Mouse (Mus musculus): ENCODE measurements around the gene Det1. TPM values are rescaled to one million over a fixed set of nuclear protein-coding genes. Genes with fewer than 3 reads are reported as not detected.

The Det1 gene
- polyA plus RNA-seq, 1 experiment from 2014 or later, result 19.7 TPM

- no peak overlapping the region for H3K4me3 ChIP-seq (ENCODE audit: low read depth, low read length)
- no peak for DNase-seq (ENCODE audit: low spot score)
- H3K27ac ChIP-seq (ENCODE audit: low read depth, low read length), result no peak overlapping the region
- H3K4me2 ChIP-seq, result no peak overlapping the region
- H3K4me1 ChIP-seq (replicated peaks; ENCODE audit: control insufficient read depth, insufficient read depth, low read length), result no peaks in the 10 kb centered on the region
- ATAC-seq (replicated peaks; ENCODE audit: low FRiP score), result no peak
- no peak overlapping the region for H3K9ac ChIP-seq (ENCODE audit: low read depth, low read length)
- peaks cover 68% of the 10 kb centered on the region for H3K27me3 ChIP-seq (replicated peaks; ENCODE audit: control insufficient read depth, insufficient read depth, low read length)
- H3K9me3 ChIP-seq (ENCODE audit: control insufficient read depth, low read length), result no peaks in the 10 kb centered on the region
- H3K36me3 ChIP-seq (ENCODE audit: control insufficient read depth, insufficient read depth, low read length), result no peaks in the 10 kb centered on the region
- 10% methylated on average over 6 of the region's 6 CpGs for WGBS
Observed at GRCm38 (mm10) chr7:78884139-78884538, 37.1 kb upstream of the Det1 start.

- ATAC-seq (replicated peaks; ENCODE audit: low FRiP score), result no peak
- WGBS, result 21% methylated on average over 7 of the region's 8 CpGs
Observed at GRCm38 (mm10) chr7:78883726-78884060, 36.6 kb upstream of the Det1 start.

GRCm38 (mm10) chr7:78883016-78883725 lies 36.1 kb upstream of the Det1 start:
- no peak for ATAC-seq (replicated peaks; ENCODE audit: low FRiP score)
- Histone ChIP-seq H3K4me1 (replicated peaks; ENCODE audit: control insufficient read depth, insufficient read depth, low read length) (no peaks in the 10 kb centered on the region), H3K36me3 (ENCODE audit: control insufficient read depth, insufficient read depth, low read length) (no peaks in the 10 kb centered on the region), H3K27ac (ENCODE audit: low read depth, low read length) (no peak overlapping the region), H3K27me3 (replicated peaks; ENCODE audit: control insufficient read depth, insufficient read depth, low read length) (peaks cover 62% of the 10 kb centered on the region), H3K9ac (ENCODE audit: low read depth, low read length) (no peak overlapping the region), H3K9me3 (ENCODE audit: control insufficient read depth, low read length) (no peaks in the 10 kb centered on the region), H3K4me3 (ENCODE audit: low read depth, low read length) (no peak overlapping the region), H3K4me2 (peak overlapping the region; percentile 39)
- no peak for DNase-seq (ENCODE audit: low spot score)
- WGBS, result 5% methylated on average over 34 of the region's 34 CpGs

More at GRCm38 (mm10) chr7:78883726-78884060, 36.6 kb upstream of the Det1 start:
- H3K9me3 ChIP-seq (ENCODE audit: control insufficient read depth, low read length), result no peaks in the 10 kb centered on the region
- no peak overlapping the region for H3K4me2 ChIP-seq
- peaks cover 67% of the 10 kb centered on the region for H3K27me3 ChIP-seq (replicated peaks; ENCODE audit: control insufficient read depth, insufficient read depth, low read length)
- H3K27ac ChIP-seq (ENCODE audit: low read depth, low read length), result no peak overlapping the region
- H3K4me1 ChIP-seq (replicated peaks; ENCODE audit: control insufficient read depth, insufficient read depth, low read length), result no peaks in the 10 kb centered on the region
- no peaks in the 10 kb centered on the region for H3K36me3 ChIP-seq (ENCODE audit: control insufficient read depth, insufficient read depth, low read length)
- H3K9ac ChIP-seq (ENCODE audit: low read depth, low read length), result no peak overlapping the region
- DNase-seq (ENCODE audit: low spot score), result no peak
- no peak overlapping the region for H3K4me3 ChIP-seq (ENCODE audit: low read depth, low read length)

- WGBS, result 7% methylated on average over 23 of the region's 23 CpGs
- H3K27me3 ChIP-seq (replicated peaks; ENCODE audit: control insufficient read depth, insufficient read depth, low read length), result peaks cover 62% of the 10 kb centered on the region
- no peak overlapping the region for H3K9ac ChIP-seq (ENCODE audit: low read depth, low read length)
- H3K4me1 ChIP-seq (replicated peaks; ENCODE audit: control insufficient read depth, insufficient read depth, low read length), result no peaks in the 10 kb centered on the region
- peak overlapping the region; percentile 39 for H3K4me2 ChIP-seq
- H3K9me3 ChIP-seq (ENCODE audit: control insufficient read depth, low read length), result no peaks in the 10 kb centered on the region
- no peak for DNase-seq (ENCODE audit: low spot score)
- no peak overlapping the region for H3K4me3 ChIP-seq (ENCODE audit: low read depth, low read length)
- no peak overlapping the region for H3K27ac ChIP-seq (ENCODE audit: low read depth, low read length)
- H3K36me3 ChIP-seq (ENCODE audit: control insufficient read depth, insufficient read depth, low read length), result no peaks in the 10 kb centered on the region
- no peak for ATAC-seq (replicated peaks; ENCODE audit: low FRiP score)
Observed at GRCm38 (mm10) chr7:78882469-78882837, 35.4 kb upstream of the Det1 start.

GRCm38 (mm10) chr7:78881607-78882468 lies 34.8 kb upstream of the Det1 start:
- H3K36me3 ChIP-seq (ENCODE audit: control insufficient read depth, insufficient read depth, low read length), result no peaks in the 10 kb centered on the region
- 26% methylated on average over 15 of the region's 16 CpGs for WGBS
- no peaks in the 10 kb centered on the region for H3K9me3 ChIP-seq (ENCODE audit: control insufficient read depth, low read length)
- ATAC-seq (replicated peaks; ENCODE audit: low FRiP score) (no peak), DNase-seq (ENCODE audit: low spot score) (no peak)
- peaks cover 60% of the 10 kb centered on the region for H3K27me3 ChIP-seq (replicated peaks; ENCODE audit: control insufficient read depth, insufficient read depth, low read length)
- H3K4me1 ChIP-seq (replicated peaks; ENCODE audit: control insufficient read depth, insufficient read depth, low read length), result no peaks in the 10 kb centered on the region
- H3K27ac ChIP-seq (ENCODE audit: low read depth, low read length), result no peak overlapping the region
- no peak overlapping the region for H3K9ac ChIP-seq (ENCODE audit: low read depth, low read length)
- peak overlapping the region; percentile 39 for H3K4me2 ChIP-seq
- no peak overlapping the region for H3K4me3 ChIP-seq (ENCODE audit: low read depth, low read length)

GRCm38 (mm10) chr7:78872831-78873230 lies 25.8 kb upstream of the Det1 start:
- H3K9ac ChIP-seq (ENCODE audit: low read depth, low read length), result no peak overlapping the region
- no peak overlapping the region for H3K27ac ChIP-seq (ENCODE audit: low read depth, low read length)
- no peaks in the 10 kb centered on the region for H3K36me3 ChIP-seq (ENCODE audit: control insufficient read depth, insufficient read depth, low read length)
- no peaks in the 10 kb centered on the region for H3K9me3 ChIP-seq (ENCODE audit: control insufficient read depth, low read length)
- H3K4me3 ChIP-seq (ENCODE audit: low read depth, low read length), result no peak overlapping the region
- DNase-seq (ENCODE audit: low spot score) (no peak), ATAC-seq (replicated peaks; ENCODE audit: low FRiP score) (no peak)
- no peaks in the 10 kb centered on the region for H3K4me1 ChIP-seq (replicated peaks; ENCODE audit: control insufficient read depth, insufficient read depth, low read length)
- H3K4me2 ChIP-seq, result no peak overlapping the region
- WGBS, result 71% methylated on average over 5 of the region's 5 CpGs
- 0 out of 2 replicates have a peak, but pooled peaks cover 3% of the 10 kb centered on the region for H3K27me3 ChIP-seq (replicated peaks; ENCODE audit: control insufficient read depth, insufficient read depth, low read length)

- Histone ChIP-seq H3K4me3 (ENCODE audit: low read depth, low read length) (no peak overlapping the region), H3K4me2 (no peak overlapping the region), H3K9ac (ENCODE audit: low read depth, low read length) (no peak overlapping the region), H3K27me3 (replicated peaks; ENCODE audit: control insufficient read depth, insufficient read depth, low read length) (0 out of 2 replicates have a peak, but pooled peaks cover 3% of the 10 kb centered on the region), H3K4me1 (replicated peaks; ENCODE audit: control insufficient read depth, insufficient read depth, low read length) (no peaks in the 10 kb centered on the region), H3K27ac (ENCODE audit: low read depth, low read length) (no peak overlapping the region), H3K36me3 (ENCODE audit: control insufficient read depth, insufficient read depth, low read length) (no peaks in the 10 kb centered on the region), H3K9me3 (ENCODE audit: control insufficient read depth, low read length) (no peaks in the 10 kb centered on the region)
- DNase-seq (ENCODE audit: low spot score) (no peak), ATAC-seq (replicated peaks; ENCODE audit: low FRiP score) (no peak)
- 79% methylated on average over 6 of the region's 6 CpGs for WGBS
Observed at GRCm38 (mm10) chr7:78872366-78872765, 25.3 kb upstream of the Det1 start.

- H3K9ac ChIP-seq (ENCODE audit: low read depth, low read length), result no peak overlapping the region
- H3K9me3 ChIP-seq (ENCODE audit: control insufficient read depth, low read length), result no peaks in the 10 kb centered on the region
- peaks cover 8% of the 10 kb centered on the region; the same call in 1 of the 2 replicates for H3K4me1 ChIP-seq (replicated peaks; ENCODE audit: control insufficient read depth, insufficient read depth, low read length)
- no peak overlapping the region for H3K4me2 ChIP-seq
- no peaks in the 10 kb centered on the region for H3K27me3 ChIP-seq (replicated peaks; ENCODE audit: control insufficient read depth, insufficient read depth, low read length)
- WGBS, result 71% methylated on average over 5 of the region's 5 CpGs
- ATAC-seq (replicated peaks; ENCODE audit: low FRiP score) (no peak), DNase-seq (ENCODE audit: low spot score) (no peak)
- no peak overlapping the region for H3K27ac ChIP-seq (ENCODE audit: low read depth, low read length)
- H3K4me3 ChIP-seq (ENCODE audit: low read depth, low read length), result no peak overlapping the region
- H3K36me3 ChIP-seq (ENCODE audit: control insufficient read depth, insufficient read depth, low read length), result no peaks in the 10 kb centered on the region
Observed at GRCm38 (mm10) chr7:78868731-78869130, 21.7 kb upstream of the Det1 start.
